Mouse (Mus musculus): Measurements from ENCODE around the gene Cebpg. TPM values are rescaled to one million over a fixed set of nuclear protein-coding genes. Genes with fewer than 3 reads are reported as not detected.

Cebpg gene
- polyA plus RNA-seq (2015; fragmentation: Nextera tagmentation; extraction: Ambion mirVana) = 37.5 and 38.7 TPM in 2 replicates

DNA sequence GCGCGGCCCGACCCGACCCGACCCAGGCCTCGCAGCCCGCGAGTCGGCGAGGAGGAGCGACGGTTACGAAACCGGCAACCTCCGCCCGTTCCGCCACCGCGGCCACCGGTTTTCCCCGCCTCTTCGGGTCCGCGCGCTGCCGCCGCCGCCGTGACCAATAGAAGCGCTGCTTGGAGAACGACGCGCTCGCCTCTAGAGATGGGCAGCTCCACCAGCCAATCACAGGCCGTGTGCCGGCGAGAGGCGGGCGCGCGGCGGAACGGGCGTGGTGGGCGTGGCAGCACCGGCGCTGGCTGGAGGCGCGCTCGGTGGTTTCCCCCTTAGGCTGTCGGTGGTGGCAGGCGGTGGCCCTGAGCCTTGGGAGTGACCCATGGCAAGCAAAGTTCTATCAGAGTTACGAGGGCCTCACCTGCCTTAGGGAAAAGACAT lies at the start of gene Cebpg:
Gene Cebpg, minus strand, starts transcription at position 138 of the 429 bp plus-strand sequence.
- Histone ChIP-seq H3K4me2 (ENCODE audit: low read depth, low read length) (peak within 1 kb of the TSS; percentile 76), H3K27ac (ENCODE audit: low read length) (peak within 1 kb of the TSS; percentile 88), H3K36me3 (ENCODE audit: control insufficient read depth, insufficient read depth, low read length) (no peaks in the 10 kb centered on the region), H3K4me3 (ENCODE audit: low read length) (peak within 1 kb of the TSS; percentile 97), H3K9ac (ENCODE audit: low read length) (peak within 1 kb of the TSS; percentile 93), H3K4me1 (replicated peaks; ENCODE audit: control insufficient read depth, insufficient read depth, low read length) (peaks cover 22% of the 10 kb centered on the region), H3K9me3 (ENCODE audit: control insufficient read depth, low read length) (0 out of 2 replicates have a peak, but pooled peaks cover 2% of the 10 kb centered on the region), H3K27me3 (ENCODE audit: control insufficient read depth, insufficient read depth, low read depth, low read length) (no peaks in the 10 kb centered on the region)
- WGBS = 1% methylated on average over 49 of the region's 53 CpGs
- peak; percentile 98 for ATAC-seq (ENCODE audit: low read depth)

DNA sequence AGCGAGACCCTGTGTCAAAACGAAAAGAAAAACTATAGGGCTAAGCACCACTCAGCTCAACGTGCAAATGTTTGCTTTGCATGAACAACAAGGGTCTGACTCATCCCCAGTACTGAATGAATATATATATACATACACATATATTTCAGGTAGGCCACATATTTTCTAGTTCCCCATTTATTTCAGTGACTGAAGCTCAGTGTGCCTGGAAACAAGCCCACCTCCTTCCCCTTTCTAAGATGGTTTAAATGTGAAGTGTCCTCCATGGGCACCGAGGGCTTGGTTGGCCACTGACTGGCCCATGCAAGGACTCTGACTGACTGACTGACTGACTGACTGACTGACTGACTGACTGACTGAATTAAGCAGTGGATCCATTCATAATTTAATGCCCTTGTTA lies 43.2 kb upstream of the Cebpg start:
- H3K4me1 ChIP-seq (replicated peaks; ENCODE audit: control insufficient read depth, insufficient read depth, low read length) = no peaks in the 10 kb centered on the region
- WGBS = 60% methylated on average over 4 of the region's 4 CpGs
- no peak for ATAC-seq (ENCODE audit: low read depth)
- H3K9ac ChIP-seq (ENCODE audit: low read length) = no peak overlapping the region
- no peaks in the 10 kb centered on the region for H3K9me3 ChIP-seq (ENCODE audit: control insufficient read depth, low read length)
- no peak overlapping the region for H3K27ac ChIP-seq (ENCODE audit: low read length)
- H3K36me3 ChIP-seq (ENCODE audit: control insufficient read depth, insufficient read depth, low read length) = no peaks in the 10 kb centered on the region
- no peak overlapping the region for H3K4me2 ChIP-seq (ENCODE audit: low read depth, low read length)
- no peaks in the 10 kb centered on the region for H3K27me3 ChIP-seq (ENCODE audit: control insufficient read depth, insufficient read depth, low read depth, low read length)
- H3K4me3 ChIP-seq (ENCODE audit: low read length) = no peak overlapping the region

DNA sequence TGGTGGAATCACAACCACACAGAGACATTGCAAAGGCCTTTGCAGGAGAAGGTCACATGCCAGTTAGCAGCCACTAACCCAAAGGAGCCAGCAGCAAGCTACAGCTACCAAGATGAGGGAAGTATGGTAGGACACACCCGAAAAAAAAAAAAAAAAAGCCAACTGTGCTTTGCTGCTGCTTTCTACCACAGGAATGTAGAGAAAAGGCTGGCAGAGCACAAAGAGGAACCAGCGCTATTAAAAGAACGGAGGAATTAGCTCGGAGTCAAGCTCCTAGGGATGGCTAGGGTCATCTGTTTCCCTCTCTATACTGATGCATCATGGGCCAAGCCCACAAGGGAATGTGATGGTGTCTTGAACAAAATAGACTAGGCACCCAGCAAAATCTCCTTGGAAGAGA lies 42.4 kb upstream of the Cebpg start:
- no peak overlapping the region for H3K9ac ChIP-seq (ENCODE audit: low read length)
- no peaks in the 10 kb centered on the region for H3K27me3 ChIP-seq (ENCODE audit: control insufficient read depth, insufficient read depth, low read depth, low read length)
- 72% methylated on average over 4 of the region's 4 CpGs for WGBS
- no peaks in the 10 kb centered on the region for H3K36me3 ChIP-seq (ENCODE audit: control insufficient read depth, insufficient read depth, low read length)
- H3K4me1 ChIP-seq (replicated peaks; ENCODE audit: control insufficient read depth, insufficient read depth, low read length) = no peaks in the 10 kb centered on the region
- no peak overlapping the region for H3K4me3 ChIP-seq (ENCODE audit: low read length)
- no peak for ATAC-seq (ENCODE audit: low read depth)
- H3K9me3 ChIP-seq (ENCODE audit: control insufficient read depth, low read length) = no peaks in the 10 kb centered on the region
- H3K4me2 ChIP-seq (ENCODE audit: low read depth, low read length) = no peak overlapping the region
- H3K27ac ChIP-seq (ENCODE audit: low read length) = no peak overlapping the region

DNA sequence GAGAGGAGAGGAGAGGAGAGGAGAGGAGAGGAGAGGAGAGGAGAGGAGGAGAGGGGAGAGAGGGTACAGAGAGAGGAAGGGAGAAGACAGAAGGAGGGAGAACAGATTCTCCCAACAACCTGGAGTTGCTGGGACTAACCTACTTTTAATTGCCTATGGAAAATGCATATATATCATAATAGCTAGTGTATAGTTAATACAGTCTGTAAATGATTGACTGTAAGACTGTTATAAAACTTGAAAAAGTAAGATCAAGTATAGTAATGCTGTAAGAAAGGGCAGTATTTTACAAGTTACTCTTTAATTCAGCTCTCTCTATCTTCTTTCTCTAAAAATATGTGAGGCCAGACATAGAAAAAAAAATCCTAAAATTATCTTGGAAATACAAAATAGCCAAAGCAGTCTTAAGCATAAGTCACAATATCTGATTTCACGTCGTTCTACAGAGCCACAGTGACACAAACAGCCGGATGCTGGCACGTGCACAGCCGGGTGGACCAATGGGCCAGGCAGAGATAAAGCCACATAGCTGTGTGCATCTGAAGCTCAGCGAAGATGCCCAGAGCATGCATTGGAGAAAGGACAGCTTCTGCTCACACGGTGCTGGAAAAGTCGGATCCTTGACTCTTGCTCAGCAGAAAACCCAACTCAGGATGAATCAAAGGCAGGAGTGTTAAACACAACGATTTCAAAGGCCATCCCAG lies 38.8 kb upstream of the Cebpg start:
- Histone ChIP-seq H3K36me3 (ENCODE audit: control insufficient read depth, insufficient read depth, low read length) (no peaks in the 10 kb centered on the region), H3K9me3 (ENCODE audit: control insufficient read depth, low read length) (no peaks in the 10 kb centered on the region), H3K4me2 (ENCODE audit: low read depth, low read length) (no peak overlapping the region), H3K4me1 (replicated peaks; ENCODE audit: control insufficient read depth, insufficient read depth, low read length) (no peaks in the 10 kb centered on the region), H3K27me3 (ENCODE audit: control insufficient read depth, insufficient read depth, low read depth, low read length) (no peaks in the 10 kb centered on the region), H3K27ac (ENCODE audit: low read length) (no peak overlapping the region), H3K9ac (ENCODE audit: low read length) (no peak overlapping the region), H3K4me3 (ENCODE audit: low read length) (no peak overlapping the region)
- WGBS = 62% methylated on average over 9 of the region's 9 CpGs
- no peak for ATAC-seq (ENCODE audit: low read depth)

DNA sequence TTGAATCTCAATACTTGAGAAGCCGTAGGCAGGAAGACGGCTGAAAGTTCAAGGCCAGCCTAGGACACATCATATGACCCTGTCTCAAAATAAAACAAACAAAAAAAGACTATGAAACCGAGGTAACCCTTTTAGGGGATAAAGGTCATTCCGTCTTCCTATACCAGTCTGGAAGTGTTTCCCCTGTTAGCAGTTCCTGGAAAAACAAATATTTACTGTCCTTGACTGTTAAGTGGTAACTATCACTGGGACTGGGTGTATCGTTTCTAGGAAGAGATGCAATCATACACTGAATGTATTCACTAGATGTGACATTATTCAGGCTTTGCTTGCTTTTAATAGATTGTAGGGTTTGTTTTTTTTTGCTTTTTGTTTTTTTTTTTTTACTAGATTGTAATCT lies 34.2 kb upstream of the Cebpg start:
- no peak for ATAC-seq (ENCODE audit: low read depth)
- H3K9me3 ChIP-seq (ENCODE audit: control insufficient read depth, low read length) = no peaks in the 10 kb centered on the region
- no peaks in the 10 kb centered on the region for H3K27me3 ChIP-seq (ENCODE audit: control insufficient read depth, insufficient read depth, low read depth, low read length)
- WGBS = 49% methylated on average over 5 of the region's 5 CpGs
- no peaks in the 10 kb centered on the region for H3K36me3 ChIP-seq (ENCODE audit: control insufficient read depth, insufficient read depth, low read length)
- peaks cover 8% of the 10 kb centered on the region; the same call in 1 of the 2 replicates for H3K4me1 ChIP-seq (replicated peaks; ENCODE audit: control insufficient read depth, insufficient read depth, low read length)
- no peak overlapping the region for H3K9ac ChIP-seq (ENCODE audit: low read length)
- H3K4me2 ChIP-seq (ENCODE audit: low read depth, low read length) = no peak overlapping the region
- no peak overlapping the region for H3K4me3 ChIP-seq (ENCODE audit: low read length)
- no peak overlapping the region for H3K27ac ChIP-seq (ENCODE audit: low read length)

DNA sequence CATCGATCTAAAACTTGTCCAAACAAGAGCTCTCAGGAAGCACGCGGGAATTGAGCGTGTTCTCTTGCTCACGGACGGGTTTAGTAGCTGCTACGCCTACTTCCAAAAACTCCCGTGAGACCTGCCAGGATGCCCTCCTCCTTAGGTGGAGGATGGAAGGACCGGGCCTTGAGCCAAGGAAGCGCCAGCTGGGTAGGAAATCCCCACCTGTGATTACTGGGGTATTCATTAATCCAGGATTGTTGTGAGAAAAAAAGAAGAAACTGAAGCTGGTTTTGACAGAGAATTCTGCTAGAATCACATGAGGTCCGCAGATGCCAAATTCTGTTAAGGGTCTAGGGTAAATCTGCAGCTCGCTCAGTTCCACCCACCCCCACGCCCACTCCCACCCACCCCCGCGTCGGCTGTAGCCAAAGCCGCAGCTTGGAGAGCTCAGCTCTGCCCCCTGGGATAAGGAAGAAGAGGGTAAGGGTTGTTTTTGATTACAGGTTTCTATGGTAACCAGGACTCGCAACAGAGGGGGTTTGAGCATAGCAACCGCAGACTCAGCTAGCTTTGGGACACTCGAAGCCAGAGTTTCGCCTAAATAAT lies 30.0 kb upstream of the Cebpg start:
- Histone ChIP-seq H3K36me3 (ENCODE audit: control insufficient read depth, insufficient read depth, low read length) (no peaks in the 10 kb centered on the region), H3K4me2 (ENCODE audit: low read depth, low read length) (peak overlapping the region; percentile 53), H3K9me3 (ENCODE audit: control insufficient read depth, low read length) (no peaks in the 10 kb centered on the region), H3K27ac (ENCODE audit: low read length) (no peak overlapping the region), H3K4me3 (ENCODE audit: low read length) (peak overlapping the region; percentile 31), H3K4me1 (replicated peaks; ENCODE audit: control insufficient read depth, insufficient read depth, low read length) (peaks cover 8% of the 10 kb centered on the region; the same call in 1 of the 2 replicates), H3K27me3 (ENCODE audit: control insufficient read depth, insufficient read depth, low read depth, low read length) (no peaks in the 10 kb centered on the region), H3K9ac (ENCODE audit: low read length) (peak overlapping the region; percentile 32)
- 1% methylated on average over 21 of the region's 21 CpGs for WGBS
- ATAC-seq (ENCODE audit: low read depth) = peak; percentile 48; the same call in 1 of the 2 replicates

DNA sequence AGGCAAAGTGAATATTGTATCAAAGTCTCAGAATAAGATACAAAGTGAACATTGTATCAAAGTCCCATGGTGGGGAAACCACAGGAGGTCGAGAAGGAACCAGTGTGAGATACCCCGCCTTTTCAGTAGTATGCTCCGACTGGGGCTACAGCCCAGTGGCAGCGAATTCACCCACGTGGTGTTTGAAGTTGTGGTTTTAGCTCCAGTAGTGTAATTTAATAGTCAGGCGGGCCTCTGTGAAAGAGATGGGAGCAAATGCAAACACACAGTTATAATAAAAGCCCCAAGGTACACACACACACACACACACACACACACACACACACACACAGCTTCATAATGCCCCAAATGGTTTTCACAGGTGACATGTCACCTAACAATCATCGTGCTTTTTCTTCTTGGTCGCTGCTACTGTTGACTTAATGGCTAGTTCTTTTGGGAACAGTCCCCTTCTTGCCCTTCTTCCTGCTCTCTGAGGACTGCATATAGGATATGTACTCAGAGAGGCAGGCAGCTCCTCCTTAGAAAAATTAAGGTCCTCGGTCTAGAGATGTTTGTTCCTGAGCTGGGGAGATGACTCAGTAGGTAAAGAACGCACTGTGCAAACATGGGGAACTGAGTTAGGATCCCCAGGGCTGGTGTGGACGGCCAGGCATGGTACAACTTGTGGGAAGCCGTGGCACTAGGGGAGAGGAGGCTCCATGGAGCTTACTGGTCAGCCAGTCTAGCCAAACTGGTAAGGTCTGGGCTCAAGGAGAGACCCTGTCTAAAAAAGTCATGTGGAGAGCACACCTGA lies 28.4 kb upstream of the Cebpg start:
- Histone ChIP-seq H3K4me2 (ENCODE audit: low read depth, low read length) (no peak overlapping the region), H3K4me1 (replicated peaks; ENCODE audit: control insufficient read depth, insufficient read depth, low read length) (peaks cover 8% of the 10 kb centered on the region; the same call in 1 of the 2 replicates), H3K9me3 (ENCODE audit: control insufficient read depth, low read length) (no peaks in the 10 kb centered on the region), H3K9ac (ENCODE audit: low read length) (no peak overlapping the region), H3K27ac (ENCODE audit: low read length) (peak overlapping the region; percentile 6; the same call in 1 of the 2 replicates), H3K36me3 (ENCODE audit: control insufficient read depth, insufficient read depth, low read length) (no peaks in the 10 kb centered on the region), H3K27me3 (ENCODE audit: control insufficient read depth, insufficient read depth, low read depth, low read length) (no peaks in the 10 kb centered on the region), H3K4me3 (ENCODE audit: low read length) (no peak overlapping the region)
- peak; percentile 77 for ATAC-seq (ENCODE audit: low read depth)
- 52% methylated on average over 12 of the region's 12 CpGs for WGBS

DNA sequence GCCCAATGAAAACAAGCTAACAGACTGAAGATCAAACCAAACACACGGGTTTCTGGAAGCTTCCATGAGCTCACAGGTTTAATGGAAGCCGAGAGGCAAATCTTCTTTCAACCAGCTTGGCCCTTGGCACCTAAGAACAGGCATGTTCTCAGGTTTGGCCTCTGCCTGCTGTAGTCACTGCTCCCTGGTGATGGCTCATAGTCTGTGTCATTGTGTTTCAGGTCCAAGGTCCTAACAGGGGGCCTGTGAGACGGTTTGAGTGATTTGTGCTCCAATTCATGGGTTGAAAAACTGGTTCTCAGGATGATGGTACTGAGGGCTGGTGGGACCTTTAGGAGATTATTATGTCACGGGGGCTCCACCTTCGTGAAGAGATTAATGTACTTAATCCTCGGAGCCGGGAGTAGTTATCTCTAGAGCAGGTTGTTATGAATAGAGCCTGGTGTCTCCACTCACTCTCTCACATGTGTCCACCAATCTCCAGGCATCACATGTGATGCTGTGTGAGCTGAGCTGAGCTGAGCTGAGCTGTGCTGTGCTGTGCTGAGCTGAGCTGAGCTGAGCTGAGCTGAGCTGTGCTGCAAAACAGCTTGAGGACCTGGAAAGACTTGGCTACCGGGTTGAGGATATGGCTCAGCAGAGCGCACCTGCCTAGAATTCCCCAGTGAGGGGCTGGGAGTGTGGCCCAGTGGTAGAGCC lies 25.2 kb upstream of the Cebpg start:
- Histone ChIP-seq H3K36me3 (ENCODE audit: control insufficient read depth, insufficient read depth, low read length) (no peaks in the 10 kb centered on the region), H3K4me3 (ENCODE audit: low read length) (0 out of 2 replicates have a peak overlapping the region, but pooled peaks have one; percentile 14), H3K27me3 (ENCODE audit: control insufficient read depth, insufficient read depth, low read depth, low read length) (no peaks in the 10 kb centered on the region), H3K4me1 (replicated peaks; ENCODE audit: control insufficient read depth, insufficient read depth, low read length) (peaks cover 6% of the 10 kb centered on the region; the same call in 1 of the 2 replicates), H3K4me2 (ENCODE audit: low read depth, low read length) (peak overlapping the region; percentile 22), H3K27ac (ENCODE audit: low read length) (peak overlapping the region; percentile 56), H3K9me3 (ENCODE audit: control insufficient read depth, low read length) (no peaks in the 10 kb centered on the region), H3K9ac (ENCODE audit: low read length) (no peak overlapping the region)
- 62% methylated on average over 9 of the region's 9 CpGs for WGBS
- no peak for ATAC-seq (ENCODE audit: low read depth)
